17 mouse cellular contexts compared by ENCODE assay signal in genomic region chr15:20893471-20893870, GRCm38 (mm10).
"Had no signal": no experiment of that assay in that cellular context is flagged by ENCODE, and none has a peak within 500 bp of the region (broad histone marks: within the 10 kb centered on the region; RNA-seq: fewer than 3 reads in every experiment).

No protein-coding gene starts in this region.

- H3K27ac ChIP-seq: lung, embryonic 15.5 days; macrophage; midbrain, embryonic 13.5 days; midbrain, embryonic 15.5 days; neural tube, embryonic 12.5 days; stomach, embryonic 15.5 days; stomach, postnatal 0 days had no signal

- ATAC-seq: lung, postnatal 0 days; midbrain, embryonic 13.5 days; midbrain, embryonic 15.5 days had no signal

- H3K27me3 ChIP-seq: lung, embryonic 15.5 days; megakaryocyte, embryonic 14.5 days; midbrain, embryonic 13.5 days; midbrain, embryonic 15.5 days; neural tube, embryonic 12.5 days; stomach, embryonic 15.5 days had no signal

- DNase-seq: lung, adult 2 months; lung, postnatal 14 days; lung, postnatal 36 days; right cerebral cortex, postnatal 14 days; thymus, adult 18-20 months; thymus, postnatal 14 days; thymus, postnatal 36 days had no signal

- H3K9me3 ChIP-seq: lung, embryonic 15.5 days; megakaryocyte, embryonic 14.5 days; midbrain, embryonic 13.5 days; midbrain, embryonic 15.5 days; neural tube, embryonic 12.5 days; stomach, embryonic 15.5 days had no signal

- H3K9ac ChIP-seq: lung, embryonic 15.5 days; midbrain, embryonic 13.5 days; midbrain, embryonic 15.5 days; neural tube, embryonic 12.5 days; stomach, embryonic 15.5 days had no signal

- H3K4me2 ChIP-seq: lung, embryonic 15.5 days; midbrain, embryonic 11.5 days; midbrain, embryonic 13.5 days; midbrain, embryonic 15.5 days; neural tube, embryonic 12.5 days; stomach, embryonic 15.5 days had no signal

- H3K36me3 ChIP-seq: lung, embryonic 15.5 days; midbrain, embryonic 13.5 days; midbrain, embryonic 15.5 days; neural tube, embryonic 12.5 days; stomach, embryonic 15.5 days had no signal

- H3K4me1 ChIP-seq: lung, embryonic 15.5 days; megakaryocyte, embryonic 14.5 days; midbrain, embryonic 13.5 days; midbrain, embryonic 15.5 days; neural tube, embryonic 12.5 days; stomach, embryonic 15.5 days had no signal

- H3K4me3 ChIP-seq: lung, embryonic 15.5 days; megakaryocyte, embryonic 14.5 days; midbrain, embryonic 13.5 days; midbrain, embryonic 15.5 days; neural tube, embryonic 12.5 days; stomach, embryonic 15.5 days had no signal
